Mouse (Mus musculus): ENCODE measurements at regions not wholly inside any gene's neighbourhood (a gene's known extent, or its start where the extent isn't known, plus 50 kb on each side); places are given as distances from the start of the nearest gene placed in this dataset.
A peak's percentile ranks its signal among the peaks of the same experiment; 100 is the strongest.

DNA sequence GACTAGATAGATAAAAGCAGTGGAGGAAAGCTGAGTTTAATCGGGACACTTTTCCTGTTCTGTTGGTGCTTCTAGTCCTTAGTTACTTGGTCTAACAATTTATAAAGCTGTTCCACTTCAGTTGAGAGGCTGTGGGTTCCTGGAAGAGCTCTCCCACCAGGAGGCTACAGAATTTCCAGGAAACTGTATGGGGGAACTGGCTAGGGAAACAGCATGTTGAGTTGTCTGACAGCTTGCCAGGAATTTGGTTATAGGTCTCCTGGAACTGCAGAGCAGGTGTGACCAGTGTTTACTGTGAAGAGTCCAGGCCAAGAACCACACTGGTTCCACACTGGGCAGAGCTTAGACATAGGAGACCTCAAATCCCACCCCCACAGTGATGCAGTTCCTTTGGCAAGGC is 65.0 kb upstream of the Pik3cg start:
- no peak for DNase-seq (ENCODE audit: low spot score)

DNA sequence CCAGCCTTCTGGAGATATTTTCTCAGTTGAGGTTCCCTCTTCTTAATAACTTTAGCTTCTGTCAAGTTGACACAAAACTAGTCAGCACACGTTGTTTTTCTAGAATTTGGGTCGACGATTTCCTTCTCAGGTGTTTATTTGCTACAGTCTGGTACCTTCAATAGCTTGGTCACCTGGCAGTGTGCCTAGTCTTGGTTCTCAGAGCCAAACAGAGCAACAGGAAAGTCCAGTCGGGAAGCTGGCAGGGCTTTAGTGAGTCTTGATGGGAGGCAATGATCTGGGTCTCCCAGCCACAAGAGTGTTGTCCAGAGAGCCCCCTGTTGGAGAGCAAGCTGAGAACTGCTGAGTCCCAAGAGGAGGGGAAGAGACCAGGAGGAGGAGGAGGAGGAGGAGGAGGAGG is 71.4 kb upstream of the Pik3cg start:
- DNase-seq (ENCODE audit: low spot score): no peak

DNA sequence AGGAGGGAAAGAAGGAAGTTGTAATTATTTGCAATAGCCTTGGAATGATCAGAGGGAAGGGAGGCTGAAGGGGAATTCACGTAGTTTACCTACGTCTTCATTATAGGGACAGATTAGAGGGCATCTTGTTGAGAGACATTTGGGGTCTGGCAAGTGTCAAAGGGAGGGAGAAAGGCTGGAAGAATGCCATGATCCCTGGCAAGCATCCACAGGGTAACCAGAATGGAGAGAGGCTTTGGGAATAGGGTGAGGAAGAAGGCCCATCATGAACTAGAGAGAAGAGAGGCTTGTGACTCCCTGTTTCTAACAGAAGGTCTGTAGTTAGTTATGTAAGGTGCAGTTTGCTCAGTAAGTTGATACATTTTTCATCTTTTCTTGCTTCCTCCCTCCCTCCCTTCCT is 71.8 kb upstream of the Pik3cg start:
- DNase-seq (ENCODE audit: low spot score): no peak

DNA sequence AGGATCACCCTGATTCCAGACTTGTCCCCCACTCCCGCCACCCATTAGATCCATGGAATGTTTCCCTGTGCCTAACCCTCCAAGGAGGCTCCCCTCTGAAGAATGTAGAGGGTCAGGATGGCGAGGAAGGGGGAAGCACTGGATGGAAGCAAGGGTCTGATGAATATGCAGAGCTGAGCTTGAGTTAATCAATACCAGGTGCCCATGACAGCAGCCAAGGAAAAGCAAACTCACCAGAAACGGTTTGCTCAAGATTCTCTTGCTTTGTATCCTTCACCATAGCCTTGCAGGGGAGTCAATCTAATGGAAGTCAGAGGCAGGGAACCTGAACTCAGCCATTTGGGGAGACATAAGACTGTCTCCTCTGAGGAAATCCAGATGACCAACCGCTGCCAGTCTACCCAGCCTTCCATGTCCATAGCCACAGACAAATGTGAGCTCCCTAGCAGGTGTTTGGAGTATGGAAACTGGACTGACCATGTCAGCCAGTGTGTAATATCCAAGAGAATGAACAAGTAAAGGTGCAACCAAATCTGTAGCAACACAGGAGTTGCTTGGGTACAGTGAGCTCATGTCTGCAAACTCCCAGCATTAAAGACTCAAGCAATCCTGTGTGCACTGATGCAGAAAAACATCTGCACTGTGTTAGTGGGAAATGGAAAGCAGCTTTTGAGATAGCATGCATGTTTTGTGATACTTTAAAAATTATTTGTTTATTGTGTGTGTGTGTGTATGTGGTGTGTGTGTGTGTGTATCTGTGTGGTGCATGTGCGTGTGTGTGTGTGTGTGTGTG is 74.1 kb upstream of the Pik3cg start:
- no peak for DNase-seq (ENCODE audit: low spot score)

DNA sequence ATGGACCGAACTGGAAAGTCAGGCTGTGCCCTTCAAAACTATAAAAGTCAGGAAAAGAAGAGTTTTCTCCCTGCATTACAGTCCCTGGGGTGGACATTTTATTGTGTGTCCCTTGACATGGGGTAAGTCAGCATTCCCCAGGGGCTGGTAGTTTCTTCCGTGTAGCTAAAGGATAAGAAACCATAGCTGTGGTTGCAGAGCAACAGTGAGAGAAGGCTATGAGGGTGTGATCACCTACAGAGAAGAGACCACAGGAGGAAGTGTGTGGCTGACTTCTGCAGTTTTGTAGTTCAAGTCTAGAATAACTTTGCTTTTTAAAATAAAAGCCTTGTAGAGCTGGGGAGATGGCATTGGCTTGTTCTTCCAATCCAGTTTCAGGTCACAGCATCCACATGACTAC is 76.6 kb upstream of the Pik3cg start:
- DNase-seq (ENCODE audit: low spot score): no peak

DNA sequence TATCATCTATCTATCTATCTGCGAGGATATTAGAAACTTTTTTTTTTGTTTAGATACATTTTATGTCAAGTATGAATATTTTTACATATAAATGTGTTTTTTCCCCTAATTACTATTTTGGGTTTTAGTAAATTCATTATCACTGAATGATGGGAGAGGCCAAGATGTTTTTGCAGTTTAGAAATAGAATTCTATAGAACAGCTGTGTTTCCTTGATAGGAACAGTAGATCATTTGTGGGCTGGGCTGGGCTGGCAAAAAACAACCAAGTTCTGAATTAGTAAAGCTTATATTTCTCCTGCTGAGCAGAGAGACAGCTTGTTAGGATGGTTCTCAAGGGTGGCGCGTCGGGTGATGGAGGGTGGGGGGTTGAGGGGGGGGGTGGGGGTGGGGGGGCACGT is 78.2 kb upstream of the Pik3cg start:
- DNase-seq (ENCODE audit: low spot score): no peak

DNA sequence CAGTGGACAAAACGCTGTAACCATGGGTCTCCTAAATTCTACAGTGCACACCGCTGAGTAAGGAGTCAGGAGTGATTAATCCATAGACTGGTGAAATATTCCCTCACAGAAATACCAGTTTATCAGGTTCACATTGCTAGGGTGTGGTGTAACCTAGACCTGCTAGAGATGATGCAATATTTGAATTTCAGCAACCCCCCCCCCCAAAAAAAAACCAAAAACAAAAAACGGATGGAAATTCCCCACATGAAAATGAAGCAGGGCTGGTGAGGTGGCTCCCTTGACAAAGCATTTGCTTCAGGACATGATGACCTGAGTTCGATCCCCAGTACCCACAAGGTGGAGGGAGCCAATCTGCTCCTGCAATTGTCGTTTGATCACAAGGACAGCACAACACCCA is 82.7 kb upstream of the Pik3cg start:
- no peak for DNase-seq (ENCODE audit: low spot score)

DNA sequence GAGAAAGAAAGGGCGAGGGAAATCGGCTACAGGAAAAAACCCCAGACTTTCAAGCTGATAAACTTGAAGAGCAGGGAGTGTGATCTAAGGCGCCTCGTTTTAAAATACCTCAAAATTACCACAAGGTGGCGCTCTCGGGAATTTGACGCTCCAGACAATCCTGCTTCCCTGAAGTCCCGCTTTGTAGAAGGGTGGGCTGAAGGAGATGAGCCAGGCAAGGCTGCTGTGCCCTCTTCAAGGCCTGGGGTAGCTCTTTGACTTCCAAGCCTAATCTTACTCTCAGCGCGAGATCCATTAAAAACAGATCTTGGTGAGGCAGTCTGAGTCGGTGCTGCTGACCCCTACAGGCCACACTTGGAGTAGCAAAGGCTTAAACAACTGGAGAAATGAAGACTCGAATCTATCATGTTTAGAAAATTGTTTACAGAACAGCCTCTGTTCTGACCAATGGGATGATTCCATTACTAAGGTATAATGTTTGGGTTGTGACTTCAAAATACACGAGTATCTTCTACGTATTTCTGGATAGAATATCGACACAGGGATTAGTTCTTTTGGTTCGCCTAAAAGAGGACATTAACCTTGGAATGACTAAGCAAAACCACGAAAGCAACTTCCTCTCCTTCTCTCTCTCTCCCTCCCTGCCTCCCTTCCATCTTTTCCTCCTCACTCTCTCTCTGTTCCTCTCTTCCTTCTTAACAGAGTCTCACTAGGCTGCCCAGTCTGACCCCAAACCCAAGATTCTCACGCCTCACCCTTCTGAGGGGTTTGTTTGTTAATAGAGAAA is 83.7 kb upstream of the Pik3cg start:
- peak; percentile 13 for DNase-seq (ENCODE audit: low spot score)

DNA sequence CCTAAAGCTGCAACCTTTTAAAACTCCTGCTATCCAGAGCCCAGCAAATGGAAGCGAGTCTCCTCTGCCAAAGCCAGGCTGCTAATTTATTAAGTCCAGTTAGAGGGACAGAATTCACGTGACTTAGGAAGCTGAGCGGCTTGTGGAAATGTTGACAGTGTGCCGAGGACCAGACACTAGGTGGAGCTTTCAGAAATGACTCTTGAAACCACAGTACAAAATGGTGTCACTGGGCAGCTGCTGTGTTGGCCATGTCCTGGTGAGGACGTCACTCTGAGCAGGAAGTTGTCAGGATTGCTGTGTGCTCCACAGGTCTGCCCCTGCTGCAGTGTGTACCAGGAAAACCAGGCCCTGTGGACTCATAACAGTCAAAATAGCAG is 84.3 kb upstream of the Pik3cg start:
- no peak for DNase-seq (ENCODE audit: low spot score)

DNA sequence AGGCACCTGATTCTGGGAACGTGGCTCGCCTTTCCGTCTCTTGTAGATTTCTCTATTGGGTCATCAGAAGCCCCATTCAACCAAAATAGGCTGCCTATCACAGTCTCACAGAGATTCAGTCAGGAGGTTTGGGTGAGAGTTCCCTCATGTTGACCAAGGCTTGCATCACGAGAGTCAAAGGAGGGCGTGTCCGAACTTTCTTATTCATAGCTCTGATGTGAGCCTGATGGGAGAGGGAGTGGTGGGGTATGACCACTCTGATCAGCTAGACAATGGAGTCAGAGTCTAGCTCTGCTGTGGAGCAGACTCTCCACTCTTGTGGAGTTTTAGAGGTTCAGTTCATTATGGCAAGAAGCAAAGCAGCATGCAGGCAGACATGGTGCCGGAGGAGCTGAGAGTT is 81.1 kb upstream of the Ccdc71l start:
- DNase-seq (ENCODE audit: low spot score): no peak

DNA sequence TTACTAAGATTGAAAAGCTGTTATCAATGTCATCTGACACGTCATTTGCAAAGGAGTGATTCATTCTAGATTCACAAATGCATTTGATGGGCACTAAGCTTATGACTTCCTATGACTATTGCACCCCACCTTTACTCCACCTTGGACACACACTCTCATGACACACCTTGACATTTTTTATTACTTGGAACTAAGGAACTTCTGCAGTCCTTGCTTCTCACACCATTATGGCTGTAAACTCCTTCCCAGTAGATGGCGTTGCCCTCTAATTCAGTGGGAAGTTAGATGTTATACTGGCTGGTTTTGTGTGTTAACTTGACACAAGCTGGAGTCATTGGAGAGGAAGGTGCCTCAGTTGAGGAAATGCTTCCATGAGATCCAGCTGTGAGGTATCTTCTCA is 78.8 kb upstream of the Ccdc71l start:
- no peak for DNase-seq (ENCODE audit: low spot score)

DNA sequence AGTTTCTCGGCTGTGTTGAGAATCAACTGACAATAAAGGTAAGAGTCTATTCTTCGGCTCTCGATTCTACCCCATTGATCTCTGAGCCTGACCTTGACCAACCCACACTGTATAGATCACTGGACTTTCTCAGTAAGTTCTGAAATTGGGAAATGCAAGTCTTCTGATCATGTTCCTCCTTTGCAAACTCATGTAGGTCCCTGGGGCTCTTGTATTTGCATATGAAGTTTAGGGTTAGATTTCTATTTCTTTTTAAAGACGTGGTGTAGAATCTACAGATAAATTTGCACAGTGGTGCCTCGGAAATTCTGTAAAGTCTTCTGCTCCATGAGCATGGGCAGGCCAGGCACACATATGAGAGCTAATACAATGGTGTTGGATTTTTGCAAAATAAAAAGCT is 72.8 kb upstream of the Ccdc71l start:
- no peak for DNase-seq (ENCODE audit: low spot score)

DNA sequence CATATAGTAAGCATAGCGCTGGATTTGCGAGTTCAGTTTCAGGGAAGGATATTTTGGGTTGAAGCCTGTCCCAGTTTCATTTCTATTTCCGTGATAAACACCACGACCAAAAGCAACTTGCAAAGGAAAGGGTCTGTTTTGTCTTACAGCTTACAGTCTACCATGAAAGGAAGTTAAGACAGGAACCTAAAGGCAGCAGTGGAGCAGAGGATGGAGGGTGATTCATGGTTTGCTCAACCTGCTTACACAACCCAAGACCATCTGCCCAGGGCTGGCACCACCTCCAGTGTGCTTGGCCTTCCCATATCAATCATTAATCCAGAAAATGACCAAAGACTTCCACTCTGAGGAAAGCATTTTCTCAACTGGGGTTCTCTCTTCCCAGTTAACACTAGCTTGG is 72.2 kb upstream of the Ccdc71l start:
- no peak for DNase-seq (ENCODE audit: low spot score)

DNA sequence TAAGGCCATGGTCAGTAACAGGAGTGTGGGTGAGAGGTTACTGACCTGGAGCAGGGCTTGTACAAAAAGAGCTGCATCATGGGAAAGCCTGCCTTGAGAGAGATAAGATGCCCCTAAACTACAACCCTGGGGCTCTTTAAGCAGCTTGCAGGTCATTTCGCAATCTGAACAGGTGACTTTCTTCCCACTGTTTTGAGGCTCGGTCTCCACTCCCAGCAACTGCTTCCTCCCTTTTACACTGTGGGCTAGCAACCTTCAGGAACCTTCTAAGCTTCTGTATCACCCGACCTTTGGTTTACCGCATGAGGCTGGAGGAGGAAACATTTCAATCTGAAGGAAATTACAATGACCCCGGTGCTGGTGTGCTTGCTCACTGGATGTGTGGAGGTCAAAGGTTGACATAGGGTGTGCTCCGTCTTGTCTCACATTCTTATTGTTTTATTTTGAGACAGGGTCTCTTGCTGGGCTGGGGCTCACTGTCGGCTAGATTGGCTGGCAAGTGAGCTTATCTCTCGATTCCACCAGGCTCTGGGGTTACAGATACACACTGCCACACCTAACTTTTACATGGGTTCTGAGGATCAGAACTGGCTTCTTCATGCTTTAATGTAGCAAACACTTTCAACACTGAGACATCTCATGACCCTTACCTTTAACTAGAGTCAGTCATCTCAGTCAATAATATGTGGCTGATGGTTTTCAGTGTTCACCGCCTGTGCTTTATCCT is 71.1 kb upstream of the Ccdc71l start:
- DNase-seq (ENCODE audit: low spot score): no peak

DNA sequence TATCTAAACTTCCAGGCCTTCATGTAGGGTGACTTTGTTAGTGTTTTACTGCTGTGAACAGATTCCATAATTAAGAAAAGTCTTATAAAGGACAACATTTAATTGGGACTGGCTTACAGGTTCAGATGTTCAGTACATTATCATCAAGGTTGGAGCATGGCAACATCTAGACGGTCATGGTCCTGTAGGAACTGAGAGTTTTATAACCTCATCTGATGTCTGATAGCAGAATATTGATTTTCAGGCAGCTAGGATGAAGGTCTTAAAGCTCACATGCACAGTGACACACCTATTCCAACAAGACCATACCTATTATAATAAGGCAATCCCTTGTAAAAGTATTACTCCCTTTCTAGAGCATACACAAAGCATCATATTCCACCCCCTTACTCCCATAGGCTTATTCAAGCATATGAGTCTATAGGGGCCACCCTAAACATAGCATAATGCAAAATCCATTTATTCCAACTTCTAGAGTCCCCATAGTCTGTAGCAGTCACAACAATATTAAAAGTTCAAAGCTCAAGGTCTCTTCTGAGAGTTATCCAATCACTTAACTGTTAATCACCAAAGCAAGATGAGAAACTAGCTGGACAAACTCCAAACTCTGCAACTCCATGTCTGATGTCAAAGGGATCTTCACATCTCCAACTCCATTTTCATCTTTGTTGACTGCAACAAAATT is 63.3 kb upstream of the Ccdc71l start:
- no peak for DNase-seq (ENCODE audit: low spot score)

Measured in MN1 (cell line).